Mouse (Mus musculus) ES-E14 (cell line): Measurements from ENCODE around the gene 5730455P16Rik.

Experiments
- CHD2 ChIP-seq: IDR thresholded peaks from 2 replicates; pipeline ENCODE4 v1.6.1; 2014; ENCODE audit warnings: mild to moderate bottlenecking, low read depth, low read length, inconsistent platforms
- MAFK ChIP-seq: IDR thresholded peaks from 2 replicates; pipeline ENCODE4 v1.6.1; 2014; ENCODE audit warnings: mild to moderate bottlenecking, low read depth, low read length, inconsistent platforms; ENCODE audit not compliant: insufficient read depth
- ZNF384 ChIP-seq: IDR thresholded peaks from 2 replicates; pipeline ENCODE4 v1.6.1; 2012; ENCODE audit warnings: low read depth, low read length, inconsistent platforms

- TF ChIP-seq CHD2 (no peak), ZNF384 (no peak), MAFK (no peak)
These were observed 54.6 kb downstream of the 5730455P16Rik start for GRCm38 (mm10) chr11:80323255-80323654.
